Mouse (Mus musculus) CH12F3 (cell line): ENCODE data around the gene Gm20831.
"Not testable (repeated sequence)": the region's sequence is repeated elsewhere in the genome, so short reads cannot be mapped to it uniquely, and the experiment has no call there.

Source experiments
- in situ Hi-C: fragments of 300-500 bp; cut with MboI; formaldehyde crosslinking; loops from 2 replicates; pipeline ENCODE4 v1.14.3; 2020; ENCODE audit warnings: low sequenced_read_pairs

Gene Gm20831

DNA sequence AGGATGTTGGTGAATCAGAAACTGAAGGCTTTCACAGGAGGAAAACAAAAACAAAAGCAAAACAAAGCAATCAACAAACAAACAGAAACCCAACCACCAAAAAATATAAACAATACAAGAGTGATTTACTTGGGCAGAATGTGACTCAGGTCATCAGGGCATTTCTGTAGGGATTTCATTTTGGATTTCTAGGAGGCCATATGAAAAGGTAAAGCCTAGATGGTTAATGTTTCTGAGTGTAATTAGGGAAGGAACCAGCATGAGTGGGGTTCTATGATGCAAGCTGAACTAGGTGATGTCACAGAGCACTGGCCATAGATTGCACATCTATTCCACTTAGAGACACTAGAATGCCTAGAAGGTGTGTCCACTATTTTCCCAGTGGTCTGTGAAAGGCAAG, at the start of gene Gm20831, which contains the start of gene Gm20772:
TSS of gene Gm20831 (plus strand) at position 301 of the 400 bp plus-strand sequence.
TSS of gene Gm20772 (plus strand) at position 301 of the 400 bp plus-strand sequence.
- in situ Hi-C loops: not testable (repeated sequence)

DNA sequence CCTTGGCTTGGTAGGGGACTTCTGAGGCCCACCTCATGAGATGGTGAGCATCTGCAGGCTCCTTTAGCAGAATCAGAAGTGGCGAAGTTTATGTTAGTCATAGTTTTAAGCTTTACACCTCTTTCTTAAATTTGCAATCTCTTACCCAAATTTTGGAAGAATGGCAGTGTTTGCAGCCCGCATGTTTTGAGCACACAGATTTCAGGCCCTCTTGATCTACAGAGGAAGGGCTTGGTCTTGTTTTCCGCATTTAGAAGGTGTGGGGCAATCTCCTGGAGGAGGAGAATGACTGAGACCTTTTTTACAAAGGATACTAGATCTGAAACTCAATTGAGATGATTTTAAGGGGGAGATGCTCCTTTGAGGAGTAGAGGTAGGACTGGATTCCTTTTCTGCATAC, 28.4 kb upstream of the Gm20831 start, which contains the start of gene Gm21904:
TSS of gene Gm21904 (minus strand) at position 101 of the 400 bp plus-strand sequence.
- in situ Hi-C loops: not testable (repeated sequence)

DNA sequence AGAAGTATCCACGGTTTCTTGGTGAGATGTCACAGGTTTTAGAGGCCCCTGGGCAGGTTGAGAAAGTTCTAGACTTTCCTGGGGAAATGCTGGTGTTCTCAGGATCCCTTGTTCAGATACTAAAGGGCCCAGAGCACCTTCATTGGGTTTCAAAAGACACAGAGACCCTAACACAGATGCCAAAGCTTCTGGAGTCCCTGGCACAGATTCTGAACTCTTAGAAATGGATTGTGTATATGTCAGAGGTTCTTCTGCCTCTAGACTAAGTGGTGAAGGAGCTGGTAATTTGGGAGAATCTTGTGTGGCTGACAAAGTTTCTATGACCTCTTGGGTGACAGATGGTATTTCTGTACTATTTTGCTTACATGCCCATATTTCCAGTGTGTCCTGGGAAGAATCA, 62.7 kb downstream of the Gm20831 start, which contains the start of gene Srsy:
TSS of gene Srsy (minus strand) at position 101 of the 400 bp plus-strand sequence.
- in situ Hi-C loops: not testable (repeated sequence)
